Mouse (Mus musculus) liver, embryonic 11.5 days (tissue): ENCODE data around the gene Mtmr12. TPM values are rescaled to one million over a fixed set of nuclear protein-coding genes. Genes with fewer than 3 reads are reported as not detected.

ENCODE experiments used
- ATAC-seq: fragments of 200-750 bp; cut with Nextera tagmentation; replicated peaks from 2 replicates; pipeline ENCODE4 v1.8.0; 2017; ENCODE audit warnings: moderate number of reproducible peaks, mild to moderate bottlenecking, moderate TSS enrichment, moderate library complexity; ENCODE audit not compliant: low FRiP score
- DNase-seq: peaks from one replicate; pipeline ENCODE4 v3.0.0-alpha.2; 2017; ENCODE audit warnings: low spot score
- H3K27ac ChIP-seq: fragments of 300-500 bp; sonication (generic); 2 replicates; pipeline ENCODE4 v1.5.1; 2014; ENCODE audit warnings: mild to moderate bottlenecking, low read depth, low read length, control low read depth
- H3K27me3 ChIP-seq: fragments of 300-500 bp; sonication (generic); replicated peaks from 2 replicates; pipeline ENCODE4 v1.6.1; 2014; ENCODE audit warnings: low read length, mixed read lengths; ENCODE audit not compliant: control insufficient read depth, insufficient read depth
- H3K36me3 ChIP-seq: fragments of 300-500 bp; sonication (generic); 2 replicates; pipeline ENCODE4 v1.6.1; 2014; ENCODE audit warnings: mild to moderate bottlenecking, low read length, moderate library complexity, mixed read lengths; ENCODE audit not compliant: control insufficient read depth, insufficient read depth
- H3K4me1 ChIP-seq: fragments of 300-500 bp; sonication (generic); replicated peaks from 2 replicates; pipeline ENCODE4 v1.6.1; 2014; ENCODE audit warnings: low read length, mixed read lengths; ENCODE audit not compliant: control insufficient read depth, insufficient read depth
- H3K4me2 ChIP-seq: fragments of 300-500 bp; sonication (generic); 2 replicates; pipeline ENCODE4 v1.6.1; 2014; ENCODE audit warnings: mild to moderate bottlenecking, control low read depth, moderate library complexity
- H3K4me3 ChIP-seq: fragments of 300-500 bp; sonication (generic); 2 replicates; pipeline ENCODE4 v1.5.1; 2014; ENCODE audit warnings: low read depth, low read length, control low read depth
- H3K9ac ChIP-seq: fragments of 300-500 bp; sonication (generic); 2 replicates; pipeline ENCODE4 v1.6.1; 2014; ENCODE audit warnings: low read depth, low read length, control low read depth
- H3K9me3 ChIP-seq: fragments of 300-500 bp; sonication (generic); 2 replicates; pipeline ENCODE4 v1.6.1; 2016; ENCODE audit warnings: low read length, inconsistent platforms, mixed read lengths; ENCODE audit not compliant: control insufficient read depth
- WGBS: fragments of 180-500 bp; shearing (Covaris S2); extraction: QIAGEN DNeasy Blood & Tissue Kit; methylation state at CpG from one replicate; pipeline ENCODE4 v1.1.7; 2014; 5-methylcytosine and 5-hydroxymethylcytosine counted together
- polyA plus RNA-seq: library from polyadenylated mRNA; unstranded; fragments of >200 nt; fragmentation: Nextera tagmentation; extraction: Ambion mirVana; gene quantifications from 2 replicates; pipeline ENCODE4 v1.2.1, GENCODE M21; 2014

The Mtmr12 gene
- polyA plus RNA-seq, 1 experiment from 2014 or later: 19.6 TPM

DNA sequence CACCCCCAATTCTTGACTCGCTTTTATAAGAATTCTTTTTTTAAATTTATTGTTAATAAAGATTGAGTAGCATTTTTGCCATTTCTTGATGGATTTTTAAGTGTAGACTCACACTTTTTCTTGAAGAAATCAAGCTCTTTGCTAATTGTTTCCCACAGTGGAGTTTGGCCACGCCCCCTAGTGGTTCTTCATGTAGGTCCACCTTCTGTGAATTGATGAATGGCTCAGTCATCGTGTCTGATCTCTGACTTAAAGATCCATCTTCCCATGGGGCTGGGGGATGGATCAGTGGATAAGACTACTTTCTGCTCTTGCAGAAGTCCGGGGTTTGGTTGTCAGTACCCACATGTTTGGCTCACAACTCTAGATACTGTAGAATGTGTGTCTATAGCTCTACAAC lies 43.5 kb downstream of the Mtmr12 start:
- DNase-seq: no peak
- H3K4me1 ChIP-seq: peaks cover 25% of the 10 kb centered on the region

GRCm38 (mm10) chr15:12250350-12250749 lies 45.5 kb downstream of the Mtmr12 start:
- Histone ChIP-seq H3K36me3 (peaks cover 16% of the 10 kb centered on the region; the same call in 1 of the 2 replicates), H3K4me1 (peaks cover 20% of the 10 kb centered on the region), H3K9ac (no peak overlapping the region), H3K9me3 (no peaks in the 10 kb centered on the region), H3K27ac (no peak overlapping the region), H3K27me3 (no peaks in the 10 kb centered on the region), H3K4me2 (no peak overlapping the region), H3K4me3 (no peak overlapping the region)
- no peak for ATAC-seq
- 82% methylated on average over 5 of the region's 5 CpGs for WGBS
- no peak for DNase-seq

More for the DNA sequence above, 43.5 kb downstream of the Mtmr12 start:
- Histone ChIP-seq H3K4me2 (no peak overlapping the region), H3K9me3 (no peaks in the 10 kb centered on the region), H3K27me3 (no peaks in the 10 kb centered on the region), H3K9ac (no peak overlapping the region), H3K4me3 (no peak overlapping the region), H3K27ac (no peak overlapping the region), H3K36me3 (peaks cover 14% of the 10 kb centered on the region; the same call in 1 of the 2 replicates)
- 58% methylated on average over 4 of the region's 4 CpGs for WGBS
- ATAC-seq: no peak

DNA sequence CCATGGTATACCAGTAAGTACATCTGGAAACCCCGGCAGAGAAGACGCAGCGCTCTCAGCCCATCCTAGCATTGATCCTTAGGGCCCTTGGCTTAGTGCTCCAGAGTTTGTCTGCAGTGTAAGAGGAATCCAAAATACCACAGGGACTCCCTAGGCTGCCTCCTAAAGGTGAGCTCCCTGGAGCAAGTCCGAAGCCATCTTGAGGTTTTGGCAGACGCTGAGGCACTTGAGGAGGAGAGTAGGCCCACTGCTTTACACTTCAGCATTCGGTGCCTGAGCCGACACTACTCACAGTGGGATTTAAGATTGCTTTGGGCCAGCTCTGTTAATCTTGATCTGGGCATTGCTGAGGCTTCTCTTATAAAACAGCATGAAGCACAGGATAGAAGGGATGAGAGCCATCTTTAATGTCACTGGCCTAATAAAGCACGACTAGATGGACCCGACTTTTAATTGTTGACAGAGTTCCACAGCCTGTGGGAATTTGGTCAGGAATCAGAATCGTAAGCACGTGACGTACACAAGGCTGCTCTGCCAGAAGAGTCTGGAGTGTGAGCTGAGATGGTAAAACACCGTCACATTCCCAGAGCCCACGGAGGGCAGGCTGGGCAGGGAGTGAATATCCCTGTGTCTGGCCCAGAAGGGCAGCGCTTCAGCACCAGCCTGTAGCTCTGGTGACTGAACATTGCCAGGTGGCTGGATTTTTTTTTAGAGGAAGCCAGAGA lies 46.8 kb downstream of the Mtmr12 start:
- Histone ChIP-seq H3K9me3 (no peaks in the 10 kb centered on the region), H3K4me1 (peaks cover 10% of the 10 kb centered on the region), H3K27ac (no peak overlapping the region), H3K4me3 (no peak overlapping the region), H3K27me3 (no peaks in the 10 kb centered on the region), H3K36me3 (peaks cover 16% of the 10 kb centered on the region; the same call in 1 of the 2 replicates), H3K4me2 (no peak overlapping the region), H3K9ac (no peak overlapping the region)
- 94% methylated on average over 15 of the region's 15 CpGs for WGBS
- DNase-seq: no peak
- no peak for ATAC-seq

GRCm38 (mm10) chr15:12252141-12252489 lies 47.3 kb downstream of the Mtmr12 start:
- no peaks in the 10 kb centered on the region for H3K9me3 ChIP-seq
- DNase-seq (no peak), ATAC-seq (no peak)
- no peaks in the 10 kb centered on the region for H3K27me3 ChIP-seq
- peaks cover 4% of the 10 kb centered on the region; the same call in 1 of the 2 replicates for H3K4me1 ChIP-seq
- H3K36me3 ChIP-seq: peaks cover 16% of the 10 kb centered on the region; the same call in 1 of the 2 replicates
- WGBS: 89% methylated on average over 2 of the region's 2 CpGs
- no peak overlapping the region for H3K4me3 ChIP-seq
- no peak overlapping the region for H3K9ac ChIP-seq
- no peak overlapping the region for H3K27ac ChIP-seq
- H3K4me2 ChIP-seq: no peak overlapping the region

DNA sequence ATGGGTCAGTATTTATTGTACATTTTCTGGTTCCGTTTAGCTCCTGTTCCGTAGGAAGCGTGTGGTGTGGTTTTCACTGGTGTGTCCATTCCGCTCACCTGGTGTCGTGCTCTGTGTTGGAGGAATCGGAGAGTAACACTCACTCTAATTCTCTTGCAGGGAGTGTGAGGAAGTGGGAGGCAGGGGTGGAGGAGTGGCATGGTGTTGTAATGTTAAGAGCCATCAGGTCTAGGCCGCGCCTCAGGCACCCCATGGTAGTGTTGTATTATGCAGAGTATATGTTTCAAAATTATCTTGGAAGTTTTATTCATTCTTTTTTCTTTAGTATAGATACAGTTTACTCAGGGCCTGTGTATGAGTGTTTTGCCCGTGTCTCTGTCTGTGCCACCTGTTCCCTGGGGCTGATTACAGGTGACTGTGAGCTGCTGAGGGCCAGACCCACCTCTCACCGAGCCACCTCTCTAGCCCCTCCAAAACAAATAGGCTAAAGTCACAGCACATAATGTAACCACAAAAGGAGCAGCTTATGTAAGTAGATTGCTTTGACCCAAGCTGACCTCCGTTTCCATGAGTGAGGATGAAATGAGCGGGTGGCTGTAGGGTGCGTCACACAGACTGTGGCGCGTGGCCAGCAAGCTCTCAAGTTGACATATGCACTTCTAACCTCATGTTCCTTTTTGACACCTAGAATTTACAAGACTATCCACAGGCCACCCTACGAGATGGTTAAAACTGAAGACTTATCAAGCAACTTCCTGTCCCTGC lies 53.1 kb downstream of the Mtmr12 start:
- Histone ChIP-seq H3K36me3 (peaks cover 27% of the 10 kb centered on the region), H3K4me1 (no peaks in the 10 kb centered on the region), H3K4me2 (no peak overlapping the region), H3K4me3 (no peak overlapping the region), H3K9ac (no peak overlapping the region), H3K27me3 (no peaks in the 10 kb centered on the region), H3K27ac (no peak overlapping the region), H3K9me3 (no peaks in the 10 kb centered on the region)
- DNase-seq (no peak), ATAC-seq (no peak)
- WGBS: 93% methylated on average over 16 of the region's 16 CpGs

DNA sequence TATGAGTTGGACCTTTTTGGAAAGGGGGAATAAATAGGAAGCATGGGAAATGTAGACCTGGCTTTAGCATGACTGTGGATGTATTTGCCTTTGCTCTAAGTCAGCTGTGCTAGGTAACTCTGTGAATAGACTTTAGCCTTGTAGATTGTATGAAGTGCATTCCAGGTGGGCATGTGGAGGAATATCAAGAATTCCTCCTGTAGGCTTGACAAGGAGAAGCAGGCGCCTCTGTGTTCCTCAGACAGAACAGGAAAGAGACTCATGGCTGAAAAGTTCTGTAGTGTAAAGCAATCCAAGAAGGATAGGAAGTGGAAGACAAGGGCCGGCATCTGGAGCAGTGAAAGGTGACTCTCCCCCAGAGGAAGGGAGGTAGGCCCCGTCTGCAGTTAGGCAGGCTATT lies 58.2 kb downstream of the Mtmr12 start:
- H3K4me1 ChIP-seq: no peaks in the 10 kb centered on the region
- DNase-seq: no peak
- H3K4me2 ChIP-seq: no peak overlapping the region
- H3K36me3 ChIP-seq: peaks cover 36% of the 10 kb centered on the region
- no peaks in the 10 kb centered on the region for H3K9me3 ChIP-seq
- H3K9ac ChIP-seq: no peak overlapping the region
- 81% methylated on average over 3 of the region's 3 CpGs for WGBS
- no peak overlapping the region for H3K4me3 ChIP-seq
- no peak overlapping the region for H3K27ac ChIP-seq
- ATAC-seq: no peak
- no peaks in the 10 kb centered on the region for H3K27me3 ChIP-seq

DNA sequence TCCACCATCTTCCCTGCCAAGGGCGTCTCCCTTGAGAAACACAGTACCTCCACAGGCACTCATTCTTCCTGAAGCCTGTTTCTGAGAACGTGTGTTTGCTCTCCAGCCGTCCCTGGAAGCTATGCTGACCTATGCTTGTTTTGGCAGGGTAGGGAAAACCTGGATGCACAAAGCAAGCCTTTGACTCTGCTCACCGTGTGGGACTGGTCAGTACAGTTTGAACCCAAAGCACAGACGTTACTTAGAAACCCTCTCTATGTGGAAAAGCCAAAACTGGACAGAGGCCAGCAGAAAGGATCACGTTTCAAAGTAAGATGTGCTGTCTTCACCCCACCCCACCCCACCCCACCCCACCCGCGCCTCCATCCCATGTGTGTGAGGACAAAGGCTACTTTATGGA lies 61.6 kb downstream of the Mtmr12 start:
- H3K9me3 ChIP-seq: no peaks in the 10 kb centered on the region
- 83% methylated on average over 8 of the region's 8 CpGs for WGBS
- ATAC-seq (no peak), DNase-seq (no peak)
- H3K4me3 ChIP-seq: no peak overlapping the region
- peaks cover 42% of the 10 kb centered on the region for H3K36me3 ChIP-seq
- no peak overlapping the region for H3K9ac ChIP-seq
- peaks cover 8% of the 10 kb centered on the region for H3K4me1 ChIP-seq
- H3K27me3 ChIP-seq: no peaks in the 10 kb centered on the region
- H3K27ac ChIP-seq: no peak overlapping the region
- H3K4me2 ChIP-seq: no peak overlapping the region

DNA sequence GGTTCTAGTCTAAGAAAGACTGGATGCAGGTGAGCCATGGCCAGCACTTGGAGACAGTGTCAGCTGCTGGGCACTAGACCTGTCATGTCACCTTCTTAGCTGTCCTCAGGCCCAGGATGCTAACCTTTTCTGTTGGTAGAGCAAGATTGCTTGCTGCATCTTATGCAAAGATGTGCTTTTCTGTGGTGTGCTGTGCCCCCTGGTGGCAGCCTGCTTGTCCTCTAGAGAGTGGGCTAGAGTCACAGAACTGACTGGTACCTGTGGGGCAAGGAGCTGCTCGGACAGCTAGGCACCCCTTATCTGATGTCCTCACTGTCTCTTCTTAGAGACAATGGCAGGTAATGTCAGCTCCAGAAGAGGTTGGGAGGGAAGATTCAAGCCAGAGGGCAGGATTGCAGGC lies 63.2 kb downstream of the Mtmr12 start:
- peaks cover 10% of the 10 kb centered on the region for H3K4me1 ChIP-seq
- peaks cover 33% of the 10 kb centered on the region for H3K36me3 ChIP-seq
- no peak overlapping the region for H3K9ac ChIP-seq
- H3K4me2 ChIP-seq: no peak overlapping the region
- 42% methylated on average over 1 of the region's 1 CpGs for WGBS
- H3K27ac ChIP-seq: no peak overlapping the region
- ATAC-seq: peak; percentile 46; the same call in 1 of the 2 replicates
- H3K27me3 ChIP-seq: no peaks in the 10 kb centered on the region
- H3K9me3 ChIP-seq: no peaks in the 10 kb centered on the region
- DNase-seq: peak; percentile 60
- H3K4me3 ChIP-seq: no peak overlapping the region
